Mouse (Mus musculus): Measurements from ENCODE around the gene Plch2.

GRCm38 (mm10) chr4:155065970-155066833 lies 9.6 kb upstream of the Plch2 start:
- TF ChIP-seq POLR2A (IDR thresholded peaks at IDR 0.05; ENCODE audit: insufficient read length, low read depth) (no peak), POLR2AphosphoS2 (IDR thresholded peaks at IDR 0.05; ENCODE audit: insufficient read length, low read depth) (no peak), MAX (IDR thresholded peaks at IDR 0.05; ENCODE audit: low read depth) (no peak), TCF12 (IDR thresholded peaks at IDR 0.05; ENCODE audit: insufficient read depth, poor library complexity, severe bottlenecking) (no peak), E2F4 (IDR thresholded peaks at IDR 0.05; ENCODE audit: insufficient read depth) (no peak), MYOG (IDR thresholded peaks at IDR 0.05; ENCODE audit: control insufficient read depth in 1 of 3, insufficient read depth in 1 of 3, insufficient read length in 2 of 3, low read depth in 2 of 3) (no peak), SRF (IDR thresholded peaks at IDR 0.05; ENCODE audit: control insufficient read depth, insufficient read length, low read depth) (no peak)
